Mouse (Mus musculus): ENCODE measurements around the gene Phgr1.

Gene Phgr1

GRCm38 (mm10) chr2:118761906-118762783 lies 10.4 kb upstream of the Phgr1 start, which contains the start of gene Ccdc9b:
Gene Ccdc9b (minus strand): TSS chr2:118762661.
- Histone ChIP-seq H3K27me3 (ENCODE audit: control insufficient read depth, insufficient read depth, low read length, poor library complexity, severe bottlenecking) (no peaks in the 10 kb centered on the region), H3K36me3 (ENCODE audit: control insufficient read depth, insufficient read depth, low read length, poor library complexity, severe bottlenecking) (no peaks in the 10 kb centered on the region)
- DNase-seq (ENCODE audit: low read depth, low spot score) = no peak

DNA sequence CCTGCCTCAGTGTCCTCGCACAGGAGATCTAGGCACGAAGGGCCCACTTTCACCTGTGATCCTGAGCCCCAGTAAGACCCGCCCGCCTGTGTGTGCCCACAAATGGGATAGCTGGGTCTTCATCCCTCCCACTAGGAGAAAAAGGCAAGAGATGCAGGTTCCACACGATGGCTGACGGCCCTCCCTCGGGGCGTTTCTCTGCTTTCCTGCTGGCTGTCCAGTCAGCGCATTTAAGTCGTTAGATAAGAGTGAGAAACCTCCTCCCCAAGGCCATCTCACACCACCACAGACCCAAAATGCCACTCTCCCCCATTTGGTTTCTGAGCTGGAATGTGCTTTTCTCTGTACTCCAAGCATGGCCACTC lies 9.8 kb upstream of the Phgr1 start:
- H3K36me3 ChIP-seq (ENCODE audit: control insufficient read depth, insufficient read depth, low read length, poor library complexity, severe bottlenecking) = no peaks in the 10 kb centered on the region
- no peak for DNase-seq (ENCODE audit: low read depth, low spot score)
- H3K27me3 ChIP-seq (ENCODE audit: control insufficient read depth, insufficient read depth, low read length, poor library complexity, severe bottlenecking) = no peaks in the 10 kb centered on the region

DNA sequence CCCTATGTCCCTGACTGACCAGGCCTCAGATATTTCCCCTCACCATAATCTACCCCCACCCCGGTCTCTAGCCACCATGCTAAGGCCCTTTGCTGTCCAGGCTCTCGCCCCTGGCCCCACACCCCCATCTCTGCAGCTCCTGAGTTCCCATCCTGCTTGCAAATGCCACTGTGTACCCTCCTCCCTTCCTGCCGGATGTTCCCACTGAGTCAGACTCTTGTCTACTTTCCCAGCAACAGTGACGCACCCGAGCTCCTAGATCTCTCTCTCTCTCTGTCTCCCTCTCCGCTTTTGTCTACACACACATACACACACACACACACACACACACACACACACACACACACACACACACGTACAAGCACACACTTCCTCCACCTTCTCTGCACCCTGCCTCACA lies 9.1 kb upstream of the Phgr1 start:
- Histone ChIP-seq H3K27me3 (ENCODE audit: control insufficient read depth, insufficient read depth, low read length, poor library complexity, severe bottlenecking) (no peaks in the 10 kb centered on the region), H3K36me3 (ENCODE audit: control insufficient read depth, insufficient read depth, low read length, poor library complexity, severe bottlenecking) (no peaks in the 10 kb centered on the region)
- DNase-seq (ENCODE audit: low read depth, low spot score) = no peak

- DNase-seq (ENCODE audit: low read depth, low spot score) = peak; percentile 68
Measured at GRCm38 (mm10) chr2:118764094-118764831, 8.3 kb upstream of the Phgr1 start.

DNA sequence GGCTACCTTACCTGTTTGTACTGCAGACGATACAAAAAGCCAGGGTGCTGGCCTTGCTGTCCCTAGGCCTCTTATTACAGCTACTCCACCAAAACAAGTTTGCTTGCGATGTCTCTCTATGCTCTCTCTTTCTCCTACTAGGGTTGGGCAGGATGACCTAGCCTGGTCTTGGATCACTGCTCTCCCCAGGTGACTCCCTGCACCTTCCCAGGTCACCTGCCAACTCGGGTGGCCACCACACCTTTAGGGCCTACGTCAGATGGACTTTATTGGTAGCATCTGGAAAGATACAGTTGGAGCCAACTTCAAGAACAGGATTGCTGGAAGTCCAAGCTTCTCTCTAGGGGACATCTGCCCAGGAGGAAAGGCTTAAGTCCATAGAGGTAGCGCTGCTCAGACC lies 7.7 kb upstream of the Phgr1 start:
- no peak for DNase-seq (ENCODE audit: low read depth, low spot score)
- H3K27me3 ChIP-seq (ENCODE audit: control insufficient read depth, insufficient read depth, low read length, poor library complexity, severe bottlenecking) = no peaks in the 10 kb centered on the region
- H3K36me3 ChIP-seq (ENCODE audit: control insufficient read depth, insufficient read depth, low read length, poor library complexity, severe bottlenecking) = no peaks in the 10 kb centered on the region

More at GRCm38 (mm10) chr2:118764094-118764831, 8.3 kb upstream of the Phgr1 start:
- H3K36me3 ChIP-seq (ENCODE audit: control insufficient read depth, insufficient read depth, low read length, poor library complexity, severe bottlenecking) = no peaks in the 10 kb centered on the region
- no peaks in the 10 kb centered on the region for H3K27me3 ChIP-seq (ENCODE audit: control insufficient read depth, insufficient read depth, low read length, poor library complexity, severe bottlenecking)

GRCm38 (mm10) chr2:118766041-118767033 lies 6.2 kb upstream of the Phgr1 start:
- H3K36me3 ChIP-seq (ENCODE audit: control insufficient read depth, insufficient read depth, low read length, poor library complexity, severe bottlenecking) = no peaks in the 10 kb centered on the region
- DNase-seq (ENCODE audit: low read depth, low spot score) = no peak
- no peaks in the 10 kb centered on the region for H3K27me3 ChIP-seq (ENCODE audit: control insufficient read depth, insufficient read depth, low read length, poor library complexity, severe bottlenecking)

DNA sequence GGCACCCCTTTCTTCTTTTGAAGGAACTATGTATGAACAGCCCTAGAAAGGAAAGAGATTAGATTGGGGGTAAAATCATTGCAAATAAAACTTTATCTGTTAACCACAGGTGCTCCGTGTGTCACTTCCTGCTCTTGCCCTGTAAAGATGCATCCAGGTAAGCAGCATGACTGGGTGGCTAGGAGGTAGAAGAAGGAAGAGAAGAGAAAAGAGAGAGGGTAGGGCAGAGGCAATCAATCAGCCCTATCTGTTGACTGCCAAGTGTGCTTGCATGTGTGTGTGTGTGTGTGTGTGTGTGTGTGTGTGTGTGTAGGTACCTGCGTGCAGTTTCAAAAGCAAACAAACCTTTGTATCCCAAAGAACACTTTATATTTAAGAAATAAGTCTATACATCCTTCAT lies 2.0 kb downstream of the Phgr1 start:
- DNase-seq (ENCODE audit: low read depth, low spot score) = no peak
- no peaks in the 10 kb centered on the region for H3K27me3 ChIP-seq (ENCODE audit: control insufficient read depth, insufficient read depth, low read length, poor library complexity, severe bottlenecking)
- H3K36me3 ChIP-seq (ENCODE audit: control insufficient read depth, insufficient read depth, low read length, poor library complexity, severe bottlenecking) = no peaks in the 10 kb centered on the region

GRCm38 (mm10) chr2:118775396-118775795 lies 2.8 kb downstream of the Phgr1 start:
- H3K36me3 ChIP-seq (ENCODE audit: control insufficient read depth, insufficient read depth, low read length, poor library complexity, severe bottlenecking) = no peaks in the 10 kb centered on the region
- no peak for DNase-seq (ENCODE audit: low read depth, low spot score)
- H3K27me3 ChIP-seq (ENCODE audit: control insufficient read depth, insufficient read depth, low read length, poor library complexity, severe bottlenecking) = no peaks in the 10 kb centered on the region

DNA sequence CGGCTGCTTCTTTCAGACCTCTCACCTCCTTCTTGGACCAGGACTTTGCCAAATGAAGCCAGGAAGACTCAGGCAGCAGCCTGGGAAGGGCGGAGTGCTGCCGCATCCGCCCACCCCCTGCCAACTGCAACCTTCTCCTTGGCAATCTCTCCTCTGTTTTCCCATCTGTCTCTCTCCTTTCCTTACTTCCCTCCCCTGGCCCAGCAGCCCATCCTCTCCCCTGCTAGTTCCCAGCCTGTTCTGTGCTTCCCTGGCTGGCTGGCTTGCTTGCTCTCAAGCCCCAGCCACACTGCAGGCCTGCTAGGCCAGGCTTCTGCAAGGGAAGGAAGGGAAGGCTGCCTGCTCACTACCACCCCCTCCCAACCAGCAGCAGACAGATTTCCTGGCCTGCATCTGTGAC lies 3.3 kb downstream of the Phgr1 start:
- Histone ChIP-seq H3K27me3 (ENCODE audit: control insufficient read depth, insufficient read depth, low read length, poor library complexity, severe bottlenecking) (no peaks in the 10 kb centered on the region), H3K36me3 (ENCODE audit: control insufficient read depth, insufficient read depth, low read length, poor library complexity, severe bottlenecking) (no peaks in the 10 kb centered on the region)
- no peak for DNase-seq (ENCODE audit: low read depth, low spot score)

GRCm38 (mm10) chr2:118776295-118776694 lies 3.7 kb downstream of the Phgr1 start:
- DNase-seq (ENCODE audit: low read depth, low spot score) = no peak
- no peaks in the 10 kb centered on the region for H3K36me3 ChIP-seq (ENCODE audit: control insufficient read depth, insufficient read depth, low read length, poor library complexity, severe bottlenecking)
- no peaks in the 10 kb centered on the region for H3K27me3 ChIP-seq (ENCODE audit: control insufficient read depth, insufficient read depth, low read length, poor library complexity, severe bottlenecking)

DNA sequence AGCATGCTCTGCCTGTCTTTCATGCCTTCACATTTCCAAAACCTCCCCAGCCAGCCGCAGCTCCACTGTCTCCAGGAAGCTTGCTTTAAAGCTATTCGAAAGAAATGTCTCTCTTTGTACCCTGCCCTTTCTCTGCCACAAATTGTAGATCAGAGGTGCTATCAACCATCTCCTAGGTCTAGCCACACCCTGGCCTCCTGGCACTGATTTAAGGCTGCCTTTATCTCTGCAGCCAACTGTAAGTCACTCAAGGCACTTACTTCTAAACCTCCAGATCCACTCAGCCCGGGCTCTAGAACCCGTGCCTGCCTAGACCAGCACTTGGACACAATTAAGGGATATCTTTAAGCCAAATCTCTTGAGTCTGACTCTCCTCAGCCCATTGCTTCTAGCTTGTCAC lies 5.8 kb downstream of the Phgr1 start:
- Histone ChIP-seq H3K36me3 (ENCODE audit: control insufficient read depth, insufficient read depth, low read length, poor library complexity, severe bottlenecking) (no peaks in the 10 kb centered on the region), H3K27me3 (ENCODE audit: control insufficient read depth, insufficient read depth, low read length, poor library complexity, severe bottlenecking) (no peaks in the 10 kb centered on the region)
- no peak for DNase-seq (ENCODE audit: low read depth, low spot score)

DNA sequence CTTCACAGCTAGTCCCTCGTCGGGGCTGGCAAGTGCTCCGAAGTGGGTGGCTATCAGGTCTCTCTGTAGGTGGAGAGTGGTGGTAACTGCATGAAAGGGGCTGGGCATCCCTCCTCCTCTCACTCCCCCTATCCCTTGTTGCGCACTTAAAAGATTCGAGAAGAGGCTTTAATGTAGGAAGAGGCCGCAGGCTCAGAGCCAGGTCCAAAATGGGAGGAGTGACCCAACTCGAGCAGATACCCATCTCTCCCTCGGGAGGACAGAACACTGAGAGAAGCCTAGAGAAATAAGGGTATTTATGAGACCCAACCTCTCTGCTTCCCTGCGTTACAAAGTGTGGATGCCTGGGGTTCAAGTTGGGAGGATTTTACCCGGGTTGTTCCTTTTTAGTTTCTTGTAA lies 6.5 kb downstream of the Phgr1 start:
- DNase-seq (ENCODE audit: low read depth, low spot score) = no peak
- no peaks in the 10 kb centered on the region for H3K36me3 ChIP-seq (ENCODE audit: control insufficient read depth, insufficient read depth, low read length, poor library complexity, severe bottlenecking)
- no peaks in the 10 kb centered on the region for H3K27me3 ChIP-seq (ENCODE audit: control insufficient read depth, insufficient read depth, low read length, poor library complexity, severe bottlenecking)

DNA sequence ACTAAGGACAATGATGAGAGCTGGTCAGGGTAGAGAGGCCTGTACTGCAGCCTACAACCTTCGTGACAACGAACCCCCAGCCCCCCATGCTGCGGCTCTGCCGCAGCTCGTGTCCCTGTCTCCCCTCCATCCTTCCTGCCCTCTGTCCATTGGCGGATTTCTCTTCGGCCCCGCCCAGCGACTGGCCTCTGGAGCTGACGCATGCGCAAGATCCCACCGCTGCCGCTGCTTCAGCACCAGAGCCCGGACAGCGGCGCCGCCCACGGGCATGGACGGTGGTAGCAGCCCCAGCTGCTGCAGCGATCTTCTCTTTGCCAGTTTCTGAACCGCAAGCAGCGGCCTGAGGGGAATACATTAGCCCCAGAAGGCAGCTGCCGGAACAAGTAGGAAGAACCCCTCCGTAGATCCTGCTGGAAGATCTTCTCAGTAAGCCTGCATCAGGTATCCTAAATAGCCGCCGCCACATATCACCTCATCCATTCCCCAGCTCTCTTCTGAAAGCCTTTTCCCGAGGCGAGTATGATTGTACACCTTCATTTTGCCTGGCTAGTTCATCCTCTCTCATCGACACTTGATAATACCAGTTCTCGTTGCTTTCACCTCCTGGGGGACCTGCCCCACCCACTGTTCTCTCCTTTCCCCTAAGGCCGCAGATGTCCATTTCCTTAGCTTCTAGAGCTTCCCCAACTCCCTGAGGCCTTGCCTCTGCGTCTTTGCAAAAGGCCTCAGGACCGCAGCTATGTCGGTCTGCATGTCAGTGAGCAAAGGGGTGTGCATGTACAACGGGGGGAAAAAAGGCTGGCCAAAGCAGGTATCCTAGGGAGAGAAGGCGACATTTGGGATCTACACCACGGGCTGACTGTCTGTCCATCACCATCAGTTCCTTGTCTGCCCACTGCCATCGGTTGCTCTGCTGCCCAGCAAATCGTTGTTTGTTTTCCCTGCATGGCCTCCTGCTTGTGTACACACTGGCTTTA lies 7.2 kb downstream of the Phgr1 start, which contains the start of gene Disp2:
Gene Disp2 (plus strand): TSS at position 216 of the 977 bp plus-strand sequence.
- Histone ChIP-seq H3K27me3 (ENCODE audit: control insufficient read depth, insufficient read depth, low read length, poor library complexity, severe bottlenecking) (no peaks in the 10 kb centered on the region), H3K36me3 (ENCODE audit: control insufficient read depth, insufficient read depth, low read length, poor library complexity, severe bottlenecking) (no peaks in the 10 kb centered on the region)
- DNase-seq (ENCODE audit: low read depth, low spot score) = peak; percentile 84
